Mouse (Mus musculus) neural tube, embryonic 12.5 days (tissue): ENCODE results near the gene Mff. TPM values are rescaled to one million over a fixed set of nuclear protein-coding genes. Genes with fewer than 3 reads are reported as not detected.

Source experiments
- ATAC-seq: fragments of 200-750 bp; cut with Nextera tagmentation; 2 replicates; pipeline ENCODE4 v1.8.0; 2017; ENCODE audit warnings: low read depth, mild to moderate bottlenecking, moderate TSS enrichment, moderate library complexity; ENCODE audit not compliant: low FRiP score
- H3K27ac ChIP-seq: fragments of 300-500 bp; sonication (generic); 2 replicates; pipeline ENCODE4 v1.5.1; 2016
- H3K27me3 ChIP-seq: fragments of 300-500 bp; sonication (generic); replicated peaks from 2 replicates; pipeline ENCODE4 v1.6.1; 2016; ENCODE audit warnings: mild to moderate bottlenecking
- H3K36me3 ChIP-seq: fragments of 300-500 bp; sonication (generic); 2 replicates; pipeline ENCODE4 v1.6.1; 2016; ENCODE audit warnings: mild to moderate bottlenecking
- H3K4me1 ChIP-seq: fragments of 300-500 bp; sonication (generic); 2 replicates; pipeline ENCODE4 v1.6.1; 2016
- H3K4me2 ChIP-seq: fragments of 300-500 bp; sonication (generic); replicated peaks from 2 replicates; pipeline ENCODE4 v1.6.1; 2016; ENCODE audit warnings: mild to moderate bottlenecking
- H3K4me3 ChIP-seq: fragments of 300-500 bp; sonication (generic); 2 replicates; pipeline ENCODE4 v1.5.1; 2016
- H3K9ac ChIP-seq: fragments of 300-500 bp; sonication (generic); 2 replicates; pipeline ENCODE4 v1.6.1; 2016; ENCODE audit warnings: mild to moderate bottlenecking
- H3K9me3 ChIP-seq: fragments of 300-500 bp; sonication (generic); 2 replicates; pipeline ENCODE4 v1.6.1; 2016; ENCODE audit warnings: mild to moderate bottlenecking
- WGBS: fragments of 180-500 bp; shearing (Covaris S2); methylation state at CpG from one replicate; pipeline ENCODE4 v1.1.7; 2016; 5-methylcytosine and 5-hydroxymethylcytosine counted together
- polyA plus RNA-seq: library from polyadenylated mRNA; unstranded; fragments of >200 nt; fragmentation: Nextera tagmentation; extraction: Ambion mirVana; gene quantifications from 2 replicates; pipeline ENCODE4 v1.2.1, GENCODE M21; 2016

The Mff gene
- polyA plus RNA-seq, result 272 and 294 TPM in 2 replicates

DNA sequence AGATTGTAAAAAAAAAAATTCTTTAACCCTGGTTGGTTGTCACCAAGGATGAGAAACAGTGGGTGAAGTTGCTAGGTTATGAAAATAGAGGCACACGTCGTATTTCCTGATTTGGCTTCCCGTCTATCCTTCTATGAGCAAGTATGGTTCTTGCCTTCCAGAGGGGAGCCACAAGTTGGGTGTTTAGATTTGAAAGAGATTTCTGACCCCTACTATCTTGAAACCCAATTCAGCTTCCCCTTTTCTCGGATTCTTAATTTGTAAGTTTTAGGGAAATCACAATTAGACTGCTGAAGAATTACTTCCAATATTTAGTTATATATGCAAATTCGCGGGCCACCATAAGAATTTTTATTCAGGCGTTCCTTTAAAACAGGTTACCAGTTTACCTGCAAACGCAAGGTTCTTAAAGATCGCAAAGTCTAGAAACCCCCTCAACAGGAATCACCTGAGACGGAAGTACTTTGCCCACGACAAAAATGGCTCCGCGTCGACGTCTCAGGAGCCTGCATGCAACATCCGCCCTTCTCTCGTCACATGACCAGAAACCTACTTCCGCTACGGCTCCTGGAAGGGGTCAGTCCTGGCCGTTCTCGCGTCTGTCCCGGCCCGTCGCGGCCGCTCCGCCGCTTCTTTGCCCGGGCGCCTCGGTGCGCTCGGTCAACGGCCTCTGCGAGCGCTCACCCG is at the start of gene Mff:
Gene Mff, plus strand, starts transcription at position 552 of the 687 bp plus-strand sequence.
- Histone ChIP-seq H3K9ac (peak within 1 kb of the TSS; percentile 93), H3K4me2 (peak within 1 kb of the TSS; percentile 83), H3K4me1 (peaks cover 9% of the 10 kb centered on the region), H3K27ac (no peak within 1 kb of the TSS), H3K9me3 (no peaks in the 10 kb centered on the region), H3K4me3 (peak within 1 kb of the TSS; percentile 76), H3K36me3 (peaks cover 15% of the 10 kb centered on the region; the same call in 1 of the 2 replicates), H3K27me3 (0 out of 2 replicates have a peak, but pooled peaks cover 2% of the 10 kb centered on the region)
- 10% methylated on average over 38 of the region's 38 CpGs for WGBS
- peak; percentile 100 for ATAC-seq

DNA sequence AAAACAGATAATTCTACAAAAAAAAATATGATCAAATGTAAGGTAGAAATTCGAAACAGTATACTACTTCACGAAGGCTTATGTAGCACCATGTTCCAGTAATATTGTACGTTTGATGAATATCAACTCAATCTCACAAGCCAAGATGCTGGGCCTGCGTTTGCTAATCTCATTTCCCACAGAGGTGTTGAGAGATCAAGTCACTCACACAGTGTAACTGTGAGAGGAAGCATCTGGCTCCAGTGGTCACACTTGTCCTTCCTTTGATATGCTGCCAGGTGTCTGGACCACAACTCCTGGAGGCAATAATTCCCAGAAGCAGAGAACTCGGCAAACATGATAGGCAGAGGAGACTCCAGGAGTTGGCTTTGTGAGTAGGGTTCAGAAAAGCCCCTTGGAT is 38.4 kb upstream of the Mff start:
- H3K36me3 ChIP-seq, result no peaks in the 10 kb centered on the region
- ATAC-seq, result no peak
- H3K4me2 ChIP-seq, result no peak overlapping the region
- H3K9me3 ChIP-seq, result no peaks in the 10 kb centered on the region
- 90% methylated on average over 5 of the region's 5 CpGs for WGBS
- no peak overlapping the region for H3K9ac ChIP-seq
- H3K27ac ChIP-seq, result no peak overlapping the region
- H3K27me3 ChIP-seq, result no peaks in the 10 kb centered on the region
- no peaks in the 10 kb centered on the region for H3K4me1 ChIP-seq
- H3K4me3 ChIP-seq, result no peak overlapping the region

- Histone ChIP-seq H3K27ac (no peak overlapping the region), H3K4me1 (no peaks in the 10 kb centered on the region), H3K4me3 (no peak overlapping the region), H3K9ac (no peak overlapping the region), H3K4me2 (no peak overlapping the region), H3K36me3 (no peaks in the 10 kb centered on the region), H3K27me3 (no peaks in the 10 kb centered on the region), H3K9me3 (no peaks in the 10 kb centered on the region)
- WGBS, result 85% methylated on average over 2 of the region's 2 CpGs
- no peak for ATAC-seq
Measured at GRCm38 (mm10) chr1:82686866-82687265, 37.8 kb upstream of the Mff start.

DNA sequence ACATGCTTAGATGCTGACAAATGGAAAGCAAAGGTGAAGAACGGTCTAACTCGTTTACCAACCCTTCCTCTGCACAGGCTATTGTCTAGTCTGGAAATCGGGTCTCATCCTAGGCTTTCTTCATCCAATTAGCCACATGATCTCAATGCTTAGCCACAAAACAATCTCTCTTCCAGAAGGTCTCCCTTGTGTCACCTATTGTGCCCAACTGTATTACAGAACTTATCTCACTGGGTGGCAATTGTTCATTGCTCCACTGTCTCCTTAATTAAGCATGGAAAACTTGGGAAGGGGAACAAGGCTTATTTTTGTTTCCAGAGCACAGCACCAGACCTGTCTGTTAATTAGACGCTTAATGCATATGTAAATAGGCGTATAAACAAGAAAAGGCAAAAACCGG is 36.8 kb upstream of the Mff start:
- WGBS, result 68% methylated on average over 6 of the region's 6 CpGs
- Histone ChIP-seq H3K4me2 (no peak overlapping the region), H3K4me3 (no peak overlapping the region), H3K27ac (no peak overlapping the region), H3K4me1 (no peaks in the 10 kb centered on the region), H3K36me3 (no peaks in the 10 kb centered on the region), H3K9ac (no peak overlapping the region), H3K9me3 (no peaks in the 10 kb centered on the region), H3K27me3 (no peaks in the 10 kb centered on the region)
- ATAC-seq, result no peak

DNA sequence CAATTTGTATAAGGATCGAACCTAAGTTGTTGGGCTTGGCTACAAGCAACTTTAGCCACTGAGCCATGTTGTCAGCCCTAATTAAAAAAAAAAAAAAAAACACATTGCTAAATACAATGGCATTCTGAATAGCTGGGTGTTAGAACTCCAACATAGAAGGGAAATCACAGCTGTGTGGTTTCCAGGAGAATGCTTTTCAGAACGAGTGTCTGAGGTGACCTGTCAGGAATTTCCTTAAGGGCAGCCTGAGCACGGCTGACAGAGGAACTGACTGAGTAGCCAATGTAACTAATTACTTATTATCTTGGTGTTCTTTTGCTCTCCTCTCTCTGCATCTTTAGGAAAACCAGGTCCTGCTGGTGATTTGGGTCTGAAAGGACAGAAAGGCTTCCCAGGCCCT is 28.8 kb upstream of the Mff start:
- Histone ChIP-seq H3K9ac (no peak overlapping the region), H3K36me3 (no peaks in the 10 kb centered on the region), H3K4me1 (no peaks in the 10 kb centered on the region), H3K9me3 (no peaks in the 10 kb centered on the region), H3K4me3 (no peak overlapping the region), H3K27ac (no peak overlapping the region), H3K4me2 (no peak overlapping the region), H3K27me3 (no peaks in the 10 kb centered on the region)
- no peak for ATAC-seq
- WGBS, result 64% methylated on average over 3 of the region's 3 CpGs

GRCm38 (mm10) chr1:82717816-82718512 is 6.7 kb upstream of the Mff start:
- H3K4me2 ChIP-seq, result no peak overlapping the region
- no peaks in the 10 kb centered on the region for H3K4me1 ChIP-seq
- 0 out of 2 replicates have a peak, but pooled peaks cover 2% of the 10 kb centered on the region for H3K27me3 ChIP-seq
- 81% methylated on average over 9 of the region's 9 CpGs for WGBS
- H3K9me3 ChIP-seq, result no peaks in the 10 kb centered on the region
- no peak for ATAC-seq
- no peak overlapping the region for H3K4me3 ChIP-seq
- H3K27ac ChIP-seq, result no peak overlapping the region
- H3K9ac ChIP-seq, result no peak overlapping the region
- no peaks in the 10 kb centered on the region for H3K36me3 ChIP-seq

DNA sequence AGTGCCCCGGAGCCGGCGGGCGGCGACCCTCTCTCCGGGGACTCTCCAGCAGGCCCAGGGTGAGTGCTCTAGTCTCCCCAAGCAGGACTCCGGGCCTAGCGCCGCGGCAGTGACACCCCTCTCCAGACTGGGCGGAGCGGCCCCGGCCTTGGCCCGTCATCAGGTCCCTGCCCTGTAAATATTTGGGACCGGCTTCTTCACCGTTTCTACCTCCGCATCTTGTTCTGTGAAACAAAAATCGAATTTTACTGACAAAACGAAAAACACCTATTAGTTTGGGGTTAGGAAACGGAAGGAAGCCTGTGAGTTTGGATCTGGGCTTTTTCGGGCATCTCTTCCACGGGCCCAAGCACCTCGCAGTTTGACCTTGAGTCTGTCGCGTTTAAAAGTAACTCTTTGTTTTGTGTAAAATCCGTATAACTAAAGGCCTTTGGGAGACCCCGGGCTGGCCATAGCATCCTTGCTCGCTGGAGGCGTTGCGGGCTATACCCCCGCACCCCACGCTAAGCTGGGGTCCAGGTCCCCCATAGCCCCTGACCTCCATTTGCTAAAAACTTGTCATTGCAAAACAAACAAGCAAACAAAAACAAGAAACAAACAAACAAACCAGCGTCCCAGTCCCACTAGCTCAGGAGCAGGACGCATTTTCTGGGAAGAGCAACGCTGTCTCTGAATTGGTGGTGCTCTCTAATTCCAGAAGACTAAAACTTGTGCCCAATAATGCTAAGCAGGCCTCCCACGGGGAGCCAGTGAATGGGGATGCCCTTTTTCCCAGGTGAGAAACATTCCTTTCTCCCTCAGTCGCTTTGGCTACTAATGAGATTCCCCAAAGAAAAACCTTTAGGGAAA is 560 bp downstream of the Mff start:
- Histone ChIP-seq H3K9ac (peak overlapping the region; percentile 93), H3K4me1 (peaks cover 9% of the 10 kb centered on the region), H3K4me2 (peak overlapping the region; percentile 83), H3K36me3 (peaks cover 21% of the 10 kb centered on the region; the same call in 1 of the 2 replicates), H3K9me3 (no peaks in the 10 kb centered on the region), H3K4me3 (peak overlapping the region; percentile 76), H3K27me3 (0 out of 2 replicates have a peak, but pooled peaks cover 2% of the 10 kb centered on the region), H3K27ac (no peak overlapping the region)
- peak; percentile 98 for ATAC-seq
- 1% methylated on average over 37 of the region's 37 CpGs for WGBS

GRCm38 (mm10) chr1:82725875-82726185 is 1.1 kb downstream of the Mff start:
- H3K9me3 ChIP-seq, result no peaks in the 10 kb centered on the region
- whole genome bisulfite sequencing, result 63% methylated on average over 4 of the region's 4 CpGs
- peak overlapping the region; percentile 93; the same call in 1 of the 2 replicates for H3K9ac ChIP-seq
- no peak overlapping the region for H3K27ac ChIP-seq
- peaks cover 9% of the 10 kb centered on the region for H3K4me1 ChIP-seq
- 0 out of 2 replicates have a peak, but pooled peaks cover 2% of the 10 kb centered on the region for H3K27me3 ChIP-seq
- peaks cover 25% of the 10 kb centered on the region for H3K36me3 ChIP-seq
- H3K4me2 ChIP-seq, result peak overlapping the region; percentile 83
- ATAC-seq, result no peak
- H3K4me3 ChIP-seq, result peak overlapping the region; percentile 76

DNA sequence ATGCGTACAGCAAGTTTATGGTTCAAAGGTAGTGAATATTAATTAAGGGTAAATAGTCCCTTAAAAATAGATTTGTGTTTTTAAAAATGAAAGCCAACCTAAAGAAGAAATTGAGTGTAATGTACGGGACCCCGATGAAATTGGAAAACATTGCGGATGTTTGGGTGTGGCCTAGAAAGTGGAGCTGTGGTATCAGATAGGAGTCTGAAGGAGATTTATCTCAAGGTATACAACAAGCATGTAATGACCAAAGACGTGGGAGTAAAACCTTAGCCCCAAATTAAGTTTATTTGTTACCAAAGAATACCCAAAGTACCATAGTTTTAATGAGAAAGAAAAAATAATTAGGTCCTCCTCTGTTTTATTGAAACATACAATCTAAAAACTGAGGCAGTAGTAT is 1.8 kb downstream of the Mff start:
- no peak overlapping the region for H3K4me3 ChIP-seq
- H3K4me1 ChIP-seq, result peaks cover 9% of the 10 kb centered on the region
- 93% methylated on average over 5 of the region's 5 CpGs for WGBS
- 0 out of 2 replicates have a peak, but pooled peaks cover 2% of the 10 kb centered on the region for H3K27me3 ChIP-seq
- no peak overlapping the region for H3K9ac ChIP-seq
- no peak overlapping the region for H3K4me2 ChIP-seq
- H3K36me3 ChIP-seq, result peaks cover 31% of the 10 kb centered on the region
- H3K27ac ChIP-seq, result no peak overlapping the region
- ATAC-seq, result no peak
- H3K9me3 ChIP-seq, result no peaks in the 10 kb centered on the region

- H3K9ac ChIP-seq, result no peak overlapping the region
- H3K36me3 ChIP-seq, result peaks cover 70% of the 10 kb centered on the region
- no peak for ATAC-seq
- H3K4me1 ChIP-seq, result no peaks in the 10 kb centered on the region
- H3K27me3 ChIP-seq, result no peaks in the 10 kb centered on the region
- H3K9me3 ChIP-seq, result no peaks in the 10 kb centered on the region
- H3K4me2 ChIP-seq, result no peak overlapping the region
- 96% methylated on average over 1 of the region's 1 CpGs for WGBS
- no peak overlapping the region for H3K27ac ChIP-seq
- no peak overlapping the region for H3K4me3 ChIP-seq
Measured at GRCm38 (mm10) chr1:82733357-82733756, 8.7 kb downstream of the Mff start.

DNA sequence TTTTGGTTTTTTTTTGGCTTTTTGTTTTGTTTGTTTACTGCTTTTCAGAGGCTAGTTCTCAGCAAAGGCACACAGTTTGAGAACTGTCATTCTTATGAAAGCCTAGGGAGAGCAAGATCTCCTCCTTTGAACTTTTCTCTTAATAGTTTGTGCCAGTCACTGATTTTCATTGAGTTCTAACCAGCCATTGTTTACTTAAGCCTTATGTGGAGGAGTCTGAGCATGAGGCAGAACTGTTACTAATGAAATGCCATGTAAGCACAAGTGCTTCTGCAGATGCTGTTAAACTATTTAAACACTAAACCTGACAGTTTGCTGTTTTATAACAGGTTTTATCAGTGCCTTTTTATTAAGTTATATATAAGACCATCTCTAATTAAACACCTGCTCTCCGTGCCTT is 13.4 kb downstream of the Mff start:
- peaks cover 33% of the 10 kb centered on the region for H3K36me3 ChIP-seq
- WGBS, result 98% methylated on average over 1 of the region's 1 CpGs

DNA sequence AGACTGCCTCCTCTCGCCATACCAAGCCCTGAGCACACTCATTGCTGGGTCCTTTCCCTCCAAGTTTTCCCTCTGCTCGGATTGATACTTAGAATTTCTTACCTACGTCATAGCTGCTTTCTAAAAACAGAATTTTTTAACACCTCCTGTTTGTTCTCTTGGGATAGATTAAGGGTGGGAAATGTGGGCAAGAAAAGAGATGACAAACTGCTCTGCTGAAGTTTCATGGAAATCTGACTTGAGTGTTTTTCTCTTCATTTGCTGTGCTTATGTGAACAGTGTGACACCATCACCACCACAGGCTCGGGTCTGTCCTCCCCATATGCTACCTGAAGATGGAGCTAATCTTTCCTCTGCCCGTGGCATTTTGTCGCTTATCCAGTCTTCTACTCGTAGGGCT is 16.8 kb downstream of the Mff start:
- H3K27me3 ChIP-seq, result no peaks in the 10 kb centered on the region
- no peaks in the 10 kb centered on the region for H3K9me3 ChIP-seq
- H3K4me3 ChIP-seq, result no peak overlapping the region
- H3K9ac ChIP-seq, result no peak overlapping the region
- 90% methylated on average over 7 of the region's 7 CpGs for WGBS
- no peak for ATAC-seq
- H3K27ac ChIP-seq, result no peak overlapping the region
- H3K4me2 ChIP-seq, result no peak overlapping the region
- H3K36me3 ChIP-seq, result peaks cover 11% of the 10 kb centered on the region; the same call in 1 of the 2 replicates
- H3K4me1 ChIP-seq, result no peaks in the 10 kb centered on the region

More for the DNA sequence above, 13.4 kb downstream of the Mff start:
- H3K4me2 ChIP-seq, result no peak overlapping the region
- H3K9me3 ChIP-seq, result no peaks in the 10 kb centered on the region
- H3K4me3 ChIP-seq, result no peak overlapping the region
- H3K27ac ChIP-seq, result no peak overlapping the region
- H3K9ac ChIP-seq, result no peak overlapping the region
- no peak for ATAC-seq
- H3K27me3 ChIP-seq, result no peaks in the 10 kb centered on the region
- H3K4me1 ChIP-seq, result no peaks in the 10 kb centered on the region
